Mouse (Mus musculus) liver, embryonic 18 days (tissue): ENCODE data around the gene Ivd. TPM values are rescaled to one million over a fixed set of nuclear protein-coding genes. Genes with fewer than 3 reads are reported as not detected.

Experiments used
- polyA plus RNA-seq: library from polyadenylated mRNA; depleted of rRNA; stranded (reverse); fragments of >200 nt; gene quantifications from 2 replicates; pipeline ENCODE4 v1.2.3, GENCODE M21; 2012; rRNA removed

Ivd gene
- 66.9 and 78.6 TPM in 2 replicates for polyA plus RNA-seq

DNA sequence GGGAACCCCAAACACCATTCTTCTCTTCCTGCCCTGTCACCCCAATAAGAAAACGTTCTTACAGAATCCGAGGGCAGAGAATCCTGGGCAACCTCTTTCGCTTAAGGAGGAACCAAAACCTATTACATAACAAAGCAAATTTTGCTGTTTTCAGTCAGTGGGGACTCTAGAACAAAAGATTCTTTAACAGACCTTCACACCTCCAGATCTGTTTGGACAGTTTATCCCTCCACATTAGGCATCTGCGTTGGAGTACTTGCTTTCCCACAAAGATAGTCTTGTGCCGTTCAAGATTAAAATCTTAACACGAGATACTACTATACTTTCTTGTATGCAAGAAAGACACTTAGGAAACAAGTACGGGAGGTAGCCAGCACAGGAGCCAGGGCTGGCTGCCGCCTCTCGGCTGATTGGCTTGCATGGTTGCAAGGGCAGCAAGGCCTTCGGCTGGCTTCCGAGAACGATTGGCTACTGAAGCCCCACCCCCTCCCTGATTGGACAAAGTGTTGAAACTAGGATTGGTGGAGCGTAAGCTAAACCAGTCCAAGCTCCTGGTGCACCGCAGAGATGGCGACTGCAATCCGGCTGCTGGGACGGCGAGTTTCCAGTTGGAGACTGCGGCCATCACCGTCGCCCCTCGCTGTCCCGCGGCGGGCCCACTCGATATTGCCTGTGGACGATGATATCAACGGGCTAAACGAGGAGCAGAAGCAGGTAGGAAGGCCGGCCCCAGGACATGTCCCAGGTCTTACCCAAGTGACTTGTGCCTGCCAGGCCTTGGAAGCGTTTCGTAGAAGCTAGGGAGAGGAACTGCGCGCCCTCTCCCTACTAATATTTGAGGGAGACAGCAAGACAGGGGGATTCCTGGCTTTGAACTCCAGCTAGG lies at the start of gene Ivd:
Ivd (plus strand) TSS at position 501 of the 886 bp plus-strand sequence.

DNA sequence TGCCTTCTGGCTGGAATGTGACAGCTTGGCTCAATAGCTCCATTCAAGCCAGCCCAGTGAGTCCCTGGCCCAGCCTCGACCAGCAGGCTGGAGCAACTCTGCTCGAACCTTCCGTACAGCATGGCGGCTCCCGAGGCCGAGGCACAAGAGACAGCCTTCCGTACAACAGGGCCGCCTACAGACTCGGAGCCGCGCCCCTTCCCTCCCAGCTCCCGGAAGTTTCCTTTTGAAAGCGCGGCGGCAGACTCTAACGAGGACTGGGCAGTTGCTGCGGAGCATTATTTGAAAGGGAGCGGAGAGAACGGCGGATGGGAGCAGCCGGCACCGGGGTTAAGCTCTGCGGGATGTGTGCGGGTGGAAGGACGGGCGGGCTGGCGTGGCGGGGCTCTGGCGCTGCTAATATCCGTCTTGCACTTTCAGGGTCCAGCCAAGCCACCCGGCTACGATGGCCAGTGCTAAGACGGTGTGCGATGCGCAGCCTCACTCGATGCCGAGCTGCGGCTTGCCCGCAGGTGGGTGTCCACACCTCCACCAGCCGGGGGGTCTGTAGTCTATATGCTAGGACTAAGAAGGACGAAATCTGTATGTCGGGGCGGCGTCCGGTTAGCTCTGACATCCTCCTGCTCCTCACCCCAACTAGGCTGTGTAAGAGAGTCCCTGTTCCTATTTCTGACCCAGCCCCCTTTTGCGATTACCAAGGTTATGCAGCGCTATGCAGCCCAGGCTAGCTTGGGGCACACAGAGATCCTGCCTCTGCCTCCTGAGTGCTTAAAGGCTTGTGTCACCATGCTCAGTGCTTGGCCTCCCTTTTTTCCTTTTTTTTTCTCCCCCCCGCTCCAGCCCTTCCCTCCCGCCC lies 47.5 kb upstream of the Ivd start, which contains the start of gene Knstrn:
Knstrn (plus strand) TSS at position 23 of the 856 bp plus-strand sequence.

GRCm38 (mm10) chr2:118899981-118900825 lies 38.4 kb downstream of the Ivd start, which contains the start of gene Bahd1:
Gene Bahd1 (plus strand): TSS chr2:118900377.

DNA sequence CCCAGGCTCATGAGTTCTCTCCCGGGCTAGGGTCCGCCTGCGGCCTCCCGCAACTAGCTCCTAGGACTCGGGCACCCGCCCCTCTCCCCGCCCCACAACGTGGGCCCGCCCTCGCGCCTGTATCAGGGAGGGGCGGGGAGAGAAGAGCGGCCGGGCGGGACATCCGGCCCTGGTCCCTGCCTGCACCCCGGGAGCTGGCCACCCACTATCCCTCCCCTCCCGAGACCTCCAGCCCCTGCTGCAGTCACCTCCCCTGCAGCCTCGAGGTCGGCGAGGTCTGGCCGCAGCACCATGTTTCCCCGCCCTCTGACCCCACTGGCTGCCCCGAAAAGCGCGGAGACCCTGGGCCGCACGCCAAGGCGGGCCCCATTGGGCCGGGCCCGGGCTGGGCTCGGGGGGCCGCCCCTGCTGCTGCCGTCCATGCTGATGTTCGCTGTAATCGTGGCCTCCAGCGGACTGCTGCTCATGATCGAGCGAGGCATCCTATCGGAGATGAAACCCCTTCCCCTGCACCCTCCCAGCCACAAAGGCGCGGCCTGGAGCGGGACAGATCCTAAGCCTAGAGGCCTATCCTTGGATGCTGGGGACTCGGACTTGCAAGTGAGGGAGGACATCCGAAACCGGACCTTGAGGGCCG lies 64.7 kb downstream of the Ivd start, which contains the start of gene Chst14:
Chst14 (plus strand) TSS at position 136 of the 637 bp plus-strand sequence.

Other genes starting within 250 kb of the Ivd start
- 0.22 and 0.24 TPM in 2 replicates for gene Pak6, start 198.7 kb upstream of the Ivd start, polyA plus RNA-seq
- 0.08 and 0.17 TPM in 2 replicates for gene Ankrd63, start 158.0 kb upstream of the Ivd start, polyA plus RNA-seq
- 4.8 and 7.0 TPM in 2 replicates for gene Plcb2, start 133.5 kb upstream of the Ivd start, polyA plus RNA-seq
- 4.7 and 5.1 TPM in 2 replicates for gene Inafm2, start 116.2 kb upstream of the Ivd start, polyA plus RNA-seq
- gene Ccdc9b, start 99.3 kb upstream of the Ivd start, polyA plus RNA-seq, result 0.90 and 1.00 TPM in 2 replicates
- not detected in 2 replicates for gene Phgr1, start 89.2 kb upstream of the Ivd start, polyA plus RNA-seq
- 0.10 and 0.11 TPM in 2 replicates for gene Disp2, start 82.2 kb upstream of the Ivd start, polyA plus RNA-seq
- 24.7 and 25.4 TPM in 2 replicates for gene Knstrn, start 48.0 kb upstream of the Ivd start, polyA plus RNA-seq
- 4.2 and 5.0 TPM in 2 replicates for gene Bahd1, start 38.4 kb downstream of the Ivd start, polyA plus RNA-seq
- gene Chst14, start 64.5 kb downstream of the Ivd start, polyA plus RNA-seq, result 4.7 and 5.1 TPM in 2 replicates
- gene Ccdc32, start 167.4 kb downstream of the Ivd start, polyA plus RNA-seq, result 6.6 and 6.8 TPM in 2 replicates
- gene Rpusd2, start 172.8 kb downstream of the Ivd start, polyA plus RNA-seq, result 2.4 and 2.5 TPM in 2 replicates
- gene Knl1, start 185.2 kb downstream of the Ivd start, polyA plus RNA-seq, result 2.6 and 3.0 TPM in 2 replicates